Mouse (Mus musculus): ENCODE measurements around the gene Spock1. TPM values are rescaled to one million over a fixed set of nuclear protein-coding genes. Genes with fewer than 3 reads are reported as not detected.

Spock1 gene
- polyA plus RNA-seq, 1 experiment from 2014 or later: 0.77 TPM

DNA sequence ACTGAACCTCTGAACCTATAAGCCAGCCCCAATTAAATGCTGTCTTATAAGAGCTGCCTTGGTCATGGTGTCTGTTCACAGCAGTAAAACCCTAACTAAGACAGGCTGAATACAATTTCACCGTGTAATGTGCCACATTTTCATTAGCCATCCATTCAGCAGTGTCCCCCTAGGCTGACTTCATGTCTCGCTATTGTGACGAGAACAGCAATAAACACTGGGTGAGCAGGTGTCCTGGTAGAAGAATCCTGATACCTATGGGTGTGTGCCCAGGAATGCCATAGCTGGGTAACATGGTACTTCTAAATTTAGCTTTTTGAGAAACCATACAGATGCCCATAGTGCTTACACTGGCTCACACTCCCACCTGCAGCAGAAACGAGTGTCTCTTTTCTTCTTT lies 500.5 kb downstream of the Spock1 start:
- no peak for ATAC-seq (replicated peaks; ENCODE audit: extremely low read depth, insufficient read depth, low FRiP score)
- 80% methylated on average over 4 of the region's 4 CpGs for WGBS
- no peak overlapping the region for H3K9ac ChIP-seq (ENCODE audit: low read length)
- H3K27me3 ChIP-seq (ENCODE audit: control insufficient read depth, insufficient read depth, low read length): no peaks in the 10 kb centered on the region
- no peak overlapping the region for H3K4me2 ChIP-seq (ENCODE audit: low read depth, low read length)
- H3K27ac ChIP-seq (ENCODE audit: low read length): no peak overlapping the region
- H3K9me3 ChIP-seq (replicated peaks; ENCODE audit: control insufficient read depth, low read length): no peaks in the 10 kb centered on the region
- H3K4me3 ChIP-seq (ENCODE audit: low read length): no peak overlapping the region
- no peaks in the 10 kb centered on the region for H3K36me3 ChIP-seq (ENCODE audit: control insufficient read depth, insufficient read depth)
- H3K4me1 ChIP-seq (ENCODE audit: control insufficient read depth, insufficient read depth, low read length): no peaks in the 10 kb centered on the region

DNA sequence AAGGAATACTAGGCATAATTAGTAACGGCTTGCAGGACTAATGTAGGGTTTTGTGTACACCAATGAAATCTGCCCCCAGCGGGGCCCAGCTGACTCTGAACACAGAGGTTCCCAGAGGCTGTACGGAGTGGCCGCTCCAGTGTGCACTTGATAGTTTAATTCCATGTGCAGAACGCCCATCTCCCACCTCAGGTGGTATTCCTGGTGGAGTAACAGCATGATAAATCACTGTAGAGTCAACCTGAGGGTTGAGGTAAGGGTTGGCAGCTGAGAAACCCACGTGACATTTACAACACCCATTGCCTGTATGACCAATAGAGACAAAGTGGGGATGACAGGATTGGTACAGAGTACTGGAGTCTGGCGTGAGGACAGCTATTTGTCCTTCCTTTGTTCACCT lies 505.7 kb downstream of the Spock1 start:
- Histone ChIP-seq H3K27ac (ENCODE audit: low read length) (no peak overlapping the region), H3K4me3 (ENCODE audit: low read length) (no peak overlapping the region), H3K4me1 (ENCODE audit: control insufficient read depth, insufficient read depth, low read length) (no peaks in the 10 kb centered on the region), H3K9me3 (replicated peaks; ENCODE audit: control insufficient read depth, low read length) (no peaks in the 10 kb centered on the region), H3K9ac (ENCODE audit: low read length) (no peak overlapping the region), H3K27me3 (ENCODE audit: control insufficient read depth, insufficient read depth, low read length) (no peaks in the 10 kb centered on the region), H3K4me2 (ENCODE audit: low read depth, low read length) (no peak overlapping the region), H3K36me3 (ENCODE audit: control insufficient read depth, insufficient read depth) (no peaks in the 10 kb centered on the region)
- ATAC-seq (replicated peaks; ENCODE audit: extremely low read depth, insufficient read depth, low FRiP score): no peak
- 84% methylated on average over 7 of the region's 7 CpGs for WGBS

DNA sequence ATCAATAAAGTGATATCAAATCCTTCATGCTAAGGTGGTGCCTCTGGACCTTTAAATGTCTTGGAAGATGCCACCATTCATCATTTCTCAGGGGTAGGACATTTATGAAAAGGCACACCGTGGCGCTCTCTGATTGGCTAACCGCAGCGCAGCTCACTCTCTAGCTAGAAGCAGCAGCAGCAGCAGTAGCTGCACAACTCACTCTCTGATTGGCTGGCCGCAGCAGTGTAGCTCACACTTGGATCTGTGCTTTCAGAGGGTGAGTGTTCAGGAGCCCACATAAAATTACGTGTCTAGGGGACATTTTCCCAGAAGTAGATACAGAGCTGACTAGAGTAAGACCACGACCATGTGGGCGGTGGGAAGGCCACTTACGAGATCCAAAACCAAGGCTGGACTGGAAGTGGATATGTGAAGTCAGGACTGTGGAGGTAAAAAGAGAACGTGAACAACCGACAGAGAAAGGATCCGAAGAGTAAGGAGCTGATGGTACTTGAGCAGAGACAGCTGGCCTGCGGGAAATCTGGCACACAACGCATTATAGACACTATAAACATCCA lies 535.9 kb downstream of the Spock1 start:
- WGBS: 82% methylated on average over 14 of the region's 14 CpGs
- Histone ChIP-seq H3K27me3 (ENCODE audit: control insufficient read depth, insufficient read depth, low read length) (no peaks in the 10 kb centered on the region), H3K36me3 (ENCODE audit: control insufficient read depth, insufficient read depth) (no peaks in the 10 kb centered on the region), H3K4me1 (ENCODE audit: control insufficient read depth, insufficient read depth, low read length) (no peaks in the 10 kb centered on the region), H3K9ac (ENCODE audit: low read length) (no peak overlapping the region), H3K4me3 (ENCODE audit: low read length) (no peak overlapping the region), H3K27ac (ENCODE audit: low read length) (no peak overlapping the region), H3K9me3 (replicated peaks; ENCODE audit: control insufficient read depth, low read length) (no peaks in the 10 kb centered on the region), H3K4me2 (ENCODE audit: low read depth, low read length) (no peak overlapping the region)
- no peak for ATAC-seq (replicated peaks; ENCODE audit: extremely low read depth, insufficient read depth, low FRiP score)

Other genes with a start within 250 kb of the Spock1 start
- 8.5 and 9.6 TPM in 2 replicates for gene Klhl3, start 205.3 kb upstream of the Spock1 start, polyA plus RNA-seq (2015; fragmentation: Nextera tagmentation; extraction: Ambion mirVana)
- 13.7 and 14.5 TPM in 2 replicates for gene Hnrnpa0, start 220.2 kb upstream of the Spock1 start, polyA plus RNA-seq (2015; fragmentation: Nextera tagmentation; extraction: Ambion mirVana)
- gene Idnk, start 249.3 kb upstream of the Spock1 start, polyA plus RNA-seq (2015; fragmentation: Nextera tagmentation; extraction: Ambion mirVana): 32.4 and 35.8 TPM in 2 replicates